Mouse (Mus musculus) midbrain, embryonic 12.5 days (tissue): ENCODE measurements at regions not wholly inside any gene's neighbourhood (a gene's known extent, or its start where the extent isn't known, plus 50 kb on each side); places are given as distances from the start of the nearest gene placed in this dataset.

Source experiments
- ATAC-seq: fragments of 200-750 bp; cut with Nextera tagmentation; 2 replicates; pipeline ENCODE4 v1.8.0; 2017; ENCODE audit warnings: low read depth, moderate TSS enrichment, moderate library complexity; ENCODE audit not compliant: low FRiP score
- H3K27ac ChIP-seq: fragments of 300-500 bp; sonication (generic); replicated peaks from 2 replicates; pipeline ENCODE4 v1.5.1; 2016; ENCODE audit warnings: mild to moderate bottlenecking
- H3K27me3 ChIP-seq: fragments of 300-500 bp; sonication (generic); 2 replicates; pipeline ENCODE4 v1.6.1; 2016; ENCODE audit warnings: mild to moderate bottlenecking
- H3K36me3 ChIP-seq: fragments of 300-500 bp; sonication (generic); 2 replicates; pipeline ENCODE4 v1.6.1; 2016
- H3K4me1 ChIP-seq: fragments of 300-500 bp; sonication (generic); 2 replicates; pipeline ENCODE4 v1.6.1; 2016
- H3K4me2 ChIP-seq: fragments of 300-500 bp; sonication (generic); replicated peaks from 2 replicates; pipeline ENCODE4 v1.6.1; 2016; ENCODE audit warnings: mild to moderate bottlenecking, moderate library complexity
- H3K4me3 ChIP-seq: fragments of 300-500 bp; sonication (generic); 2 replicates; pipeline ENCODE4 v1.5.1; 2016; ENCODE audit warnings: mild to moderate bottlenecking
- H3K9ac ChIP-seq: fragments of 300-500 bp; sonication (generic); replicated peaks from 2 replicates; pipeline ENCODE4 v1.6.1; 2016; ENCODE audit warnings: mild to moderate bottlenecking, moderate library complexity
- H3K9me3 ChIP-seq: fragments of 300-500 bp; sonication (generic); 2 replicates; pipeline ENCODE4 v1.6.1; 2016; ENCODE audit warnings: mild to moderate bottlenecking
- WGBS: fragments of 180-500 bp; shearing (Covaris S2); methylation state at CpG from one replicate; pipeline ENCODE4 v1.1.7; 2016; 5-methylcytosine and 5-hydroxymethylcytosine counted together

- H3K27ac ChIP-seq, result no peak overlapping the region
- H3K9ac ChIP-seq, result no peak overlapping the region
- H3K4me2 ChIP-seq, result no peak overlapping the region
- H3K27me3 ChIP-seq, result peaks cover 3% of the 10 kb centered on the region; the same call in 1 of the 2 replicates
- H3K4me3 ChIP-seq, result no peak overlapping the region
- 78% methylated on average over 9 of the region's 9 CpGs for WGBS
- no peak for ATAC-seq
- no peaks in the 10 kb centered on the region for H3K9me3 ChIP-seq
- no peaks in the 10 kb centered on the region for H3K36me3 ChIP-seq
- peaks cover 13% of the 10 kb centered on the region for H3K4me1 ChIP-seq
Measured at GRCm38 (mm10) chr6:31077216-31077615, 118.3 kb upstream of the Klf14 start.

GRCm38 (mm10) chr6:31077779-31078178 is 118.9 kb upstream of the Klf14 start:
- no peak overlapping the region for H3K27ac ChIP-seq
- peaks cover 3% of the 10 kb centered on the region; the same call in 1 of the 2 replicates for H3K27me3 ChIP-seq
- peaks cover 13% of the 10 kb centered on the region for H3K4me1 ChIP-seq
- WGBS, result 79% methylated on average over 9 of the region's 9 CpGs
- H3K36me3 ChIP-seq, result no peaks in the 10 kb centered on the region
- no peak overlapping the region for H3K9ac ChIP-seq
- no peak overlapping the region for H3K4me3 ChIP-seq
- no peaks in the 10 kb centered on the region for H3K9me3 ChIP-seq
- no peak for ATAC-seq
- H3K4me2 ChIP-seq, result no peak overlapping the region

GRCm38 (mm10) chr6:31078413-31078812 is 119.5 kb upstream of the Klf14 start:
- WGBS, result 83% methylated on average over 6 of the region's 6 CpGs
- no peak for ATAC-seq
- H3K27me3 ChIP-seq, result peaks cover 3% of the 10 kb centered on the region; the same call in 1 of the 2 replicates
- peaks cover 13% of the 10 kb centered on the region for H3K4me1 ChIP-seq
- no peak overlapping the region for H3K4me2 ChIP-seq
- H3K9me3 ChIP-seq, result no peaks in the 10 kb centered on the region
- no peaks in the 10 kb centered on the region for H3K36me3 ChIP-seq
- no peak overlapping the region for H3K9ac ChIP-seq
- no peak overlapping the region for H3K4me3 ChIP-seq
- H3K27ac ChIP-seq, result no peak overlapping the region

- Histone ChIP-seq H3K9me3 (no peaks in the 10 kb centered on the region), H3K9ac (no peak overlapping the region), H3K4me1 (peaks cover 13% of the 10 kb centered on the region), H3K27ac (no peak overlapping the region), H3K4me2 (no peak overlapping the region), H3K4me3 (no peak overlapping the region), H3K36me3 (no peaks in the 10 kb centered on the region), H3K27me3 (peaks cover 2% of the 10 kb centered on the region; the same call in 1 of the 2 replicates)
- WGBS, result 78% methylated on average over 14 of the region's 14 CpGs
- ATAC-seq, result no peak
Measured at GRCm38 (mm10) chr6:31079586-31080259, 120.8 kb upstream of the Klf14 start.

GRCm38 (mm10) chr6:31080279-31080678 is 121.4 kb upstream of the Klf14 start:
- Histone ChIP-seq H3K4me2 (no peak overlapping the region), H3K9ac (no peak overlapping the region), H3K27ac (no peak overlapping the region), H3K9me3 (no peaks in the 10 kb centered on the region), H3K4me1 (peaks cover 9% of the 10 kb centered on the region), H3K36me3 (no peaks in the 10 kb centered on the region), H3K4me3 (no peak overlapping the region), H3K27me3 (no peaks in the 10 kb centered on the region)
- 88% methylated on average over 4 of the region's 4 CpGs for WGBS
- no peak for ATAC-seq

GRCm38 (mm10) chr6:31080691-31081090 is 121.8 kb upstream of the Klf14 start:
- WGBS, result 92% methylated on average over 9 of the region's 9 CpGs

GRCm38 (mm10) chr6:31081238-31081637 is 122.4 kb upstream of the Klf14 start:
- WGBS, result 93% methylated on average over 9 of the region's 9 CpGs
- Histone ChIP-seq H3K9ac (no peak overlapping the region), H3K27ac (no peak overlapping the region), H3K4me1 (peaks cover under 1% of the 10 kb centered on the region; the same call in 1 of the 2 replicates), H3K27me3 (no peaks in the 10 kb centered on the region), H3K4me2 (no peak overlapping the region), H3K9me3 (no peaks in the 10 kb centered on the region), H3K36me3 (no peaks in the 10 kb centered on the region), H3K4me3 (no peak overlapping the region)
- no peak for ATAC-seq

More at GRCm38 (mm10) chr6:31080691-31081090, 121.8 kb upstream of the Klf14 start:
- peaks cover 5% of the 10 kb centered on the region; the same call in 1 of the 2 replicates for H3K4me1 ChIP-seq
- H3K27ac ChIP-seq, result no peak overlapping the region
- no peaks in the 10 kb centered on the region for H3K36me3 ChIP-seq
- no peak overlapping the region for H3K4me2 ChIP-seq
- ATAC-seq, result no peak
- no peaks in the 10 kb centered on the region for H3K27me3 ChIP-seq
- H3K4me3 ChIP-seq, result no peak overlapping the region
- H3K9ac ChIP-seq, result no peak overlapping the region
- H3K9me3 ChIP-seq, result no peaks in the 10 kb centered on the region

GRCm38 (mm10) chr6:31081988-31082387 is 123.1 kb upstream of the Klf14 start:
- H3K9me3 ChIP-seq, result no peaks in the 10 kb centered on the region
- peaks cover 3% of the 10 kb centered on the region; the same call in 1 of the 2 replicates for H3K4me1 ChIP-seq
- H3K27me3 ChIP-seq, result no peaks in the 10 kb centered on the region
- no peak overlapping the region for H3K9ac ChIP-seq
- H3K36me3 ChIP-seq, result no peaks in the 10 kb centered on the region
- ATAC-seq, result no peak
- 74% methylated on average over 7 of the region's 7 CpGs for WGBS
- H3K27ac ChIP-seq, result no peak overlapping the region
- H3K4me2 ChIP-seq, result no peak overlapping the region
- H3K4me3 ChIP-seq, result no peak overlapping the region

GRCm38 (mm10) chr6:31082613-31083470 is 124.0 kb upstream of the Klf14 start:
- ATAC-seq, result no peak
- WGBS, result 89% methylated on average over 10 of the region's 10 CpGs
- Histone ChIP-seq H3K9me3 (no peaks in the 10 kb centered on the region), H3K27ac (no peak overlapping the region), H3K36me3 (no peaks in the 10 kb centered on the region), H3K9ac (no peak overlapping the region), H3K4me1 (peaks cover 11% of the 10 kb centered on the region), H3K27me3 (no peaks in the 10 kb centered on the region), H3K4me3 (no peak overlapping the region), H3K4me2 (no peak overlapping the region)

- 82% methylated on average over 6 of the region's 6 CpGs for WGBS
- H3K27me3 ChIP-seq, result no peaks in the 10 kb centered on the region
- H3K9ac ChIP-seq, result no peak overlapping the region
- H3K4me3 ChIP-seq, result no peak overlapping the region
- no peak for ATAC-seq
- no peaks in the 10 kb centered on the region for H3K36me3 ChIP-seq
- no peak overlapping the region for H3K27ac ChIP-seq
- H3K4me2 ChIP-seq, result no peak overlapping the region
- no peaks in the 10 kb centered on the region for H3K9me3 ChIP-seq
- H3K4me1 ChIP-seq, result peaks cover 19% of the 10 kb centered on the region
Measured at GRCm38 (mm10) chr6:31083701-31084100, 124.8 kb upstream of the Klf14 start.

GRCm38 (mm10) chr6:31085063-31085759 is 126.3 kb upstream of the Klf14 start:
- no peaks in the 10 kb centered on the region for H3K9me3 ChIP-seq
- no peaks in the 10 kb centered on the region for H3K27me3 ChIP-seq
- H3K36me3 ChIP-seq, result no peaks in the 10 kb centered on the region
- no peak overlapping the region for H3K4me3 ChIP-seq
- no peak overlapping the region for H3K9ac ChIP-seq
- H3K4me2 ChIP-seq, result no peak overlapping the region
- no peak overlapping the region for H3K27ac ChIP-seq
- ATAC-seq, result no peak
- H3K4me1 ChIP-seq, result peaks cover 28% of the 10 kb centered on the region
- 93% methylated on average over 8 of the region's 8 CpGs for WGBS

GRCm38 (mm10) chr6:31085760-31086108 is 126.9 kb upstream of the Klf14 start:
- no peak for ATAC-seq
- no peaks in the 10 kb centered on the region for H3K9me3 ChIP-seq
- peaks cover 28% of the 10 kb centered on the region for H3K4me1 ChIP-seq
- H3K4me2 ChIP-seq, result no peak overlapping the region
- H3K9ac ChIP-seq, result no peak overlapping the region
- 71% methylated on average over 9 of the region's 9 CpGs for WGBS
- H3K27me3 ChIP-seq, result no peaks in the 10 kb centered on the region
- H3K27ac ChIP-seq, result no peak overlapping the region
- no peak overlapping the region for H3K4me3 ChIP-seq
- H3K36me3 ChIP-seq, result no peaks in the 10 kb centered on the region
